Mouse (Mus musculus) brain, adult 2 months (tissue): ENCODE measurements at regions not wholly inside any gene's neighbourhood (a gene's known extent, or its start where the extent isn't known, plus 50 kb on each side); places are given as distances from the start of the nearest gene placed in this dataset.
"Not testable (repeated sequence)": the region's sequence is repeated elsewhere in the genome, so short reads cannot be mapped to it uniquely, and the experiment has no call there.

Experiments used
- DNase-seq: peaks from one replicate; pipeline ENCODE4 v3.0.0; 2011; ENCODE audit warnings: low read depth, low spot score

DNA sequence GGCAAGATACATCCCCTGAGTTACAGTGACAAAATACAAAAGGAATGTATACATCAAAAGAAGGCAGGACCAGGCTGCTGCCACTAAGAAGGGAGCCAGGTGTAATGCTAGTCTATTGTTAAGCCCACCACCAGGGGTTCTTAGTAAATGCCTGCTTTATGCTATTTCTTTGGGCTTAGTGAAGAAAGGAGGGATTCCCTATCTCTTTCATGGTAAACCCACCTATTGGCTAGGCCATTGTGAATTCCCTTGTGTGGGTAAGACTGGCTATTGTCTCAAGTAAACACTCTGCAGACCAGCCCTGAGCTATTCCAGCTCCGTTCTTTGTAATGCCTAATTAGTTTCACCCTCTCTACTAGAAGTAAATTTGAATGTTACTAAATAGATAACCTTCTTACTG lies 716.6 kb upstream of the 1700015G11Rik start:
- DNase-seq = not testable (repeated sequence)

DNA sequence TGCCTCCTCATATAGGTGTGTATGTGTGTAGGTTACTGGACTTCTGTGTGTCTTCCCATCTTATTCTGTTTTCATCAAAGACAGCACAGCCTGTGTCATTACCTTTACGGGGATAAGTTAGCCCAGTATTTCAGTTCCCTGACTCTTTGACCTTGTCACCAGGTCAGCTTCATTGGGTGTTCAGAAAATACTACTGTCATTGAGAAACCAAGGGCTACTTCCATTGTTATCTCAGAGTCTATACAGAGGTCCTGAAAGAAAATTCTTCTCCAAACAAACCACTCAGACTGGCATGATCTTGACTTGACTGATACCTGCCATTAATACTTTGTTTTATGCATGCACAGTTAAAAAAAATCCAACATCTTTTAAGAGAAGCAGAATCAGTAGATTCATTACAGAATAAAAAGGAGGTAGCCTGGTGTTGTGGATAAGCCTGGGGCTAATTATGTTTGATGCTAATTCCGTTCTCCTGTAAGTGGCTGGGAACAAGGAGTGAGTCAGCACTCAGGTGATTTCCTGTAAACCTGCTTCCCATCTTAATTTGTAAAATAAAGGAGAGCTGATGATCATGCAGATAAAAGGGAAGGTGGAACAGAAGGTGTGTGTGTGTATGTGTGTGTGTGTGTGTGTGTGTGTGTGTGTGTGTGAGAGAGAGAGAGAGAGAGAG lies 710.8 kb upstream of the 1700015G11Rik start:
- no peak for DNase-seq

DNA sequence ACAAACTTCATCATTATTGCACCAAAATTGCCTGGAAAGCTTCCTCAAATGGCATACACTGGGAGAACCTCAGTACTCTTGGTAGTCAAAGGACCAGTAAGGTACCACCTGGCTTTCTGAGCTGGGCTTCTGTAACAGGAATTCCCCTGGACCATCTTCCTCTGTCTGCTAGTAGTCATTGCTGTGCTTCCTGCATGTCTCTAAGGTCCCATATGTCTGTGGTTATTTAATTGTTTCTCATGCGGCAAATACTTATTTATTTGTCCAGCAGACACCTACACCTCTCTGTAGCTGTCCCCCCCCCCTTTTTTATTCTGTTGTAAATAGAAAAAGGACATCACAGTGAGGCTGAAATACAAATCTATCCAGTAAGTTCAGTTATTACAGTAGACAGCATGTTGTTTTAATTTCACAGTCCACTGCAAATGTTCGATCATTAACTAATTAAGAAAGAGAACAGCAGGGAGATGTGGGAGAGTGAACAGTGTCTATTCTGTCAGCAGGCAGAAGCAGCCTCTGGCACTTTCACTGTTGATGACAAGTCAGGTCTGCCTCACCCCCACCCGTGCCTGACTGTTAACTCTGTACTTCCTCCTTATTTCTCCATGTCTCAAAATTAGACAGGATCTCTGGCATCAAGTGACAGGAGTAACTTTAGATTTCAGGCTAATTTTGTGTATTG lies 687.1 kb upstream of the 1700015G11Rik start:
- DNase-seq = peak; percentile 43

DNA sequence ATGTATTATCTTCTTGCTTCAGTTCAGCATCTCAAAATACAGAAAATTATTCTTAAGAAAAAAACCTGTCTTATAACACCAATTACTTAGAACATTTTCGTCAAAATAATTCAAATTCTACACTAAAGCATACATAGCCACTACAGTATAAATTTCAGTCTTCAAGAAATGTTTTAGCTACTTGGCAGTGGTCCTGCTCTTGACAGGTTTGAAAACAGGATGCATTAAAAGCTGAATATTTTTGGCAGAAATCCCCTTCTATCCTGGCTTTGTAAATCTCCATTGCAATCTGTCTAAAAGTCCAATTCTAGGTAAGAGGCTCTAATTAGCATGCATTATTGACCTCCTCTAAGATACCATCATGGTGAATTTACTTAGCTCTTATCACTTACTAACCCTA lies 652.8 kb upstream of the 1700015G11Rik start:
- peak; percentile 43 for DNase-seq
